Mouse (Mus musculus) megakaryocyte, embryonic 14.5 days (primary cell): Measurements from ENCODE around the gene Cfap73.

Experiments
- FLI1 ChIP-seq: IDR thresholded peaks from 2 replicates; pipeline ENCODE4 v1.6.1; 2012; ENCODE audit warnings: low read length, inconsistent platforms, mixed read lengths
- GATA1 ChIP-seq: IDR thresholded peaks from 3 replicates; pipeline ENCODE4 v1.6.1; 2012; ENCODE audit warnings: mixed read lengths, low read length, inconsistent platforms, borderline replicate concordance

DNA sequence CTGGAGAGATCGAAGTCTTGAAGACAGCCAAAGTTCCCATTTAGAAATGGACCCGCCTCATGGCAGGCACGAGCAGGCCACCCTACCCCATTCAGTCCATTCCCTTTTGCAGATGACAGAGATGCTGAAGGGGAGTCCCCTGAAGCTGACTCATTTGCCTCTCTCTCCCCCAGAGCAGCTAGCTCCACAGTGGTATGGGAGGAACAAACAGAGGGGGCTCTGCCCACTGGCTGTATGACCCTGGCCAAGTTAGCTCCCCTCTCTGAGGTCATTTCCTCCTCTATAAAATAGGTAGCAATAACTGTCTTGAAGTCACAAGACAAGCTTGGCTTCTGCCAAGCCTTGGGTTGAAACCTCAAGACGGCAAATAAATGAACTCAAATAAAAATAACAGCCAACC, 50.5 kb downstream of the Cfap73 start:
- no peak for TF ChIP-seq FLI1
- TF ChIP-seq GATA1, result no peak
